ENCODE assay signal across 7 mouse cellular contexts in genomic region chr6:25709250-25709895, GRCm38 (mm10). TPM values are rescaled to one million over a fixed set of nuclear protein-coding genes. Genes with fewer than 3 reads are reported as not detected.
DNase-seq lines count a peak whose midpoint lies in the region; ATAC-seq and TF ChIP-seq lines count a peak whose summit lies in the region.

No protein-coding gene starts in this region.

- H3K4me1 ChIP-seq in lung, postnatal 0 days (ENCODE audit: insufficient read depth, low read depth, low read length): no peaks in the 10 kb centered on the region
- H3K4me1 ChIP-seq in forebrain, embryonic 15.5 days: no peaks in the 10 kb centered on the region
- no peaks in the 10 kb centered on the region for H3K4me1 ChIP-seq in neural tube, embryonic 12.5 days

- 19% methylated on average over 6 of the region's 6 CpGs for WGBS in lung, postnatal 0 days
- 36% methylated on average over 6 of the region's 6 CpGs for WGBS in forebrain, embryonic 15.5 days
- WGBS in neural tube, embryonic 12.5 days: 63% methylated on average over 6 of the region's 6 CpGs

- no peaks in the 10 kb centered on the region for H3K27me3 ChIP-seq in lung, postnatal 0 days (replicated peaks; ENCODE audit: insufficient read depth, low read length)
- no peaks in the 10 kb centered on the region for H3K27me3 ChIP-seq in forebrain, embryonic 15.5 days
- no peaks in the 10 kb centered on the region for H3K27me3 ChIP-seq in neural tube, embryonic 12.5 days (replicated peaks)

- H3K9me3 ChIP-seq in lung, postnatal 0 days (ENCODE audit: low read length): no peaks in the 10 kb centered on the region
- no peaks in the 10 kb centered on the region for H3K9me3 ChIP-seq in forebrain, embryonic 15.5 days
- no peaks in the 10 kb centered on the region for H3K9me3 ChIP-seq in neural tube, embryonic 12.5 days

- DNase-seq in lung, postnatal 0 days (ENCODE audit: low spot score): peak; percentile 49
- no peak for DNase-seq in lung, postnatal 25 days (ENCODE audit: low spot score)
- DNase-seq in brain, embryonic 14.5 days (ENCODE audit: low read depth): peak; percentile 72
- DNase-seq in layer of hippocampus, postnatal 10 days (ENCODE audit: low spot score in 2 of 2): peak; percentile 75 to 76
- no peak for DNase-seq in spleen, postnatal 4 days (ENCODE audit: low spot score in 2 of 2)

- no peak overlapping the region for H3K27ac ChIP-seq in lung, postnatal 0 days (ENCODE audit: low read length)
- H3K27ac ChIP-seq in forebrain, embryonic 15.5 days (replicated peaks): no peak overlapping the region
- no peak overlapping the region for H3K27ac ChIP-seq in neural tube, embryonic 12.5 days

- H3K9ac ChIP-seq in lung, postnatal 0 days (replicated peaks; ENCODE audit: low read depth): no peak overlapping the region
- H3K9ac ChIP-seq in forebrain, embryonic 15.5 days (replicated peaks): no peak overlapping the region
- H3K9ac ChIP-seq in neural tube, embryonic 12.5 days: no peak overlapping the region

- no peaks in the 10 kb centered on the region for H3K36me3 ChIP-seq in lung, postnatal 0 days (ENCODE audit: insufficient read depth, low read length)
- no peaks in the 10 kb centered on the region for H3K36me3 ChIP-seq in forebrain, embryonic 15.5 days
- H3K36me3 ChIP-seq in neural tube, embryonic 12.5 days: no peaks in the 10 kb centered on the region

- TF ChIP-seq CTCF in lung, postnatal 0 days (IDR thresholded peaks at IDR 0.05): peak; percentile 62
- peak; percentile 68; the same call in 1 of the 2 replicates for TF ChIP-seq CTCF in brain, embryonic 14.5 days (IDR thresholded peaks at IDR 0.05; ENCODE audit: borderline replicate concordance, extremely low read depth, insufficient read depth, insufficient read length)

- no peak for ATAC-seq in lung, postnatal 0 days
- ATAC-seq in forebrain, embryonic 15.5 days (replicated peaks): peak; percentile 75
- peak; percentile 44; the same call in 1 of the 2 replicates for ATAC-seq in neural tube, embryonic 12.5 days (ENCODE audit: low FRiP score, low read depth)

- TF ChIP-seq POLR2A in brain, embryonic 14.5 days (IDR thresholded peaks at IDR 0.05; ENCODE audit: borderline replicate concordance, extremely low read depth, insufficient read depth, insufficient read length, poor library complexity, severe bottlenecking): no peak

- no peak overlapping the region for H3K4me3 ChIP-seq in lung, postnatal 0 days (ENCODE audit: low read depth, low read length)
- no peak overlapping the region for H3K4me3 ChIP-seq in forebrain, embryonic 15.5 days
- no peak overlapping the region for H3K4me3 ChIP-seq in neural tube, embryonic 12.5 days

- TF ChIP-seq EP300 in lung, postnatal 0 days (IDR thresholded peaks at IDR 0.05): no peak

- no peak overlapping the region for H3K4me2 ChIP-seq in lung, postnatal 0 days (replicated peaks; ENCODE audit: low read depth, low read length)
- H3K4me2 ChIP-seq in forebrain, embryonic 15.5 days (replicated peaks): no peak overlapping the region
- H3K4me2 ChIP-seq in neural tube, embryonic 12.5 days (replicated peaks): no peak overlapping the region

RNA-seq across cellular contexts. Expression of gene Gpr37, which starts 18.8 kb away (rescaled TPM):
- polyA plus RNA-seq in lung, postnatal 0 days (2015; fragmentation: Nextera tagmentation; extraction: Ambion mirVana): 0.25 and 0.38 TPM in 2 replicates
- 2.4 and 4.0 TPM in 2 replicates for polyA plus RNA-seq in brain, embryonic 14.5 days (2012; rRNA removed)
- 1.9 and 2.5 TPM in 2 replicates for polyA plus RNA-seq in forebrain, embryonic 15.5 days (2015; fragmentation: Nextera tagmentation; extraction: Ambion mirVana)
- 10 to 100 TPM; 30.4 to 31.8 TPM for total RNA-seq in layer of hippocampus, postnatal 10 days (2021)
- polyA plus RNA-seq in neural tube, embryonic 12.5 days (2016; fragmentation: Nextera tagmentation; extraction: Ambion mirVana): 6.0 and 6.4 TPM in 2 replicates

Comparison
In these comparisons a context has a peak if more than half of its experiments do, and no peak if none do; other contexts are left out.
1. DNase-seq: peak in lung, postnatal 0 days (single experiment), brain, embryonic 14.5 days (single experiment) and layer of hippocampus, postnatal 10 days (2 of 2); none in lung, postnatal 25 days (single experiment) and spleen, postnatal 4 days (0 of 2).